Mouse (Mus musculus): ENCODE results near the gene Tbc1d4. TPM values are rescaled to one million over a fixed set of nuclear protein-coding genes. Genes with fewer than 3 reads are reported as not detected.

Gene Tbc1d4
- polyA plus RNA-seq, 1 experiment, result 25.0 TPM

DNA sequence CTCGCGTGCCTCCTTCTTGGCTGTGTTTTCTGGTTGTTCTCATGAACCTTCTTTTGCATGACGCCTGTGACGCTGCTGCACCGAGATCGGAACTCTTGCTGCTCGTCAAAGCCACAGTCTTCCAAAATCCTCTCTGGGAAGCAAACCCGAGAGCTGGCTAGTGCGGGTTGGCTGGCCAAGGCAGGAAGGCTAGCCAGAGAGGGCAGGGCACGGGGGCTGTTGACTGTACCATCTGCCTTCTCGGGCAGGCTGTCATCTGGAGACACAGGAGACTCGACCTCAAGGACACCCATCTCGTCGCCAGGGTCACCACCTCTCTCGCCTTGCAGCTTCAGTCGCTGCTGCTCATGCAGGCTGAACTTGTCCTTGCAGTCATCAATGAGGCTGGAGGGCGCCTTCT lies 101.8 kb downstream of the Tbc1d4 start:
- Histone ChIP-seq H3K4me3 (ENCODE audit: insufficient read depth, low read depth, low read length) (no peak overlapping the region), H3K4me1 (ENCODE audit: control insufficient read depth, insufficient read depth, insufficient read length, low read length) (no peaks in the 10 kb centered on the region), H3K27ac (replicated peaks; ENCODE audit: low read depth, low read length) (no peak overlapping the region)

DNA sequence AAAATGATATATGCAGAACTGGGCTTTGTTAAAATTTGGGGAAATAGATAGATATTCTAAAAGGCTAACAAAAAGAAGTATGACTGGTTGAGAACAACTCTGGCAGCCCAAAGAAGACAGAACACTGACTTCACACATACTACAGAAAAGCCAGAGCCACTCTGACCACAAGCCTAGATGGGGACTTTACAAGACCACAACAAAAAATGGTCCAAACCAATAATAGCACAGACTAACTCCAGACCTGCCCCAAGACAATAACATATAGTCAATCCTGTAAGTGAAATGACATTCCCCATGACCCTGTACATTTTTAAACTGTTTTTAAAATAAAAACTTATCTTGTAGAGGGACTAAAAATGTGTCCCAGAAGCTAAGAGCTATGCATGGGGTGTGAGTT lies 103.2 kb downstream of the Tbc1d4 start:
- Histone ChIP-seq H3K27ac (replicated peaks; ENCODE audit: low read depth, low read length) (no peak overlapping the region), H3K4me3 (ENCODE audit: insufficient read depth, low read depth, low read length) (no peak overlapping the region), H3K4me1 (ENCODE audit: control insufficient read depth, insufficient read depth, insufficient read length, low read length) (no peaks in the 10 kb centered on the region)

DNA sequence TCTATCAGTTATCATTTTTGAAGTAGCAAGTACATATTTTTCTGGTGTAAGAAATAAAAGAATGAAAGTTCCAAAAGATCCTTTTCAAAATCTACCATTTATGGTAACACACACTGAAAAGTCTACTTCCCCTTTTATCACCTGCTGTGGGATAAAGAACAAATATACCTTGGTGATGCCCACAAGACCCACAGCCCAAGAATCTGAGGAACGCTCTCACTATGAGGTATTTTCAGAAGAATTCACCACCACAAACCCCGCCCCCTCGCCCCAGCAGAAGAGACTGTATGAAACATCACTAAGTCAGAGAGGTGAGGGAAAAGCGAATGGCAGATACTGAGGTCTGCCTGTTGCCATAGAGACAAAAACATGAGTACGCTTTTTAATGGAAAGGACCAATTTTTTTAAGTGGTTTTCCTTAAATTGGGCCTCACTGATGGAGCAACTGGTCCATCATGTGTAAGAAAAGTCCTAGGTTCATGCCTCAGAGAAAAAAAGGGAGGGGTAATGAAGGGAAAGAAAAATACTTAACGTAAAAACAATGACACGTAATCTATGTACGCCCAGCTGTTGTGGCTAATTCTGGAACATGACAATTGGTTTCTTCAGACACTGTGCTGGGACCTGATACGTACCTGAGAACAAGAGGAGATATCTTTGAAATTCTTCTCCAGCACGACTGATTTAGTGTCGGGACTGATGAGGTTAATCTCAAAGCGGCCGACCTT lies 104.4 kb downstream of the Tbc1d4 start:
- no peak overlapping the region for H3K4me3 ChIP-seq (ENCODE audit: insufficient read depth, low read depth, low read length)
- H3K27ac ChIP-seq (replicated peaks; ENCODE audit: low read depth, low read length), result no peak overlapping the region
- no peaks in the 10 kb centered on the region for H3K4me1 ChIP-seq (ENCODE audit: control insufficient read depth, insufficient read depth, insufficient read length, low read length)

DNA sequence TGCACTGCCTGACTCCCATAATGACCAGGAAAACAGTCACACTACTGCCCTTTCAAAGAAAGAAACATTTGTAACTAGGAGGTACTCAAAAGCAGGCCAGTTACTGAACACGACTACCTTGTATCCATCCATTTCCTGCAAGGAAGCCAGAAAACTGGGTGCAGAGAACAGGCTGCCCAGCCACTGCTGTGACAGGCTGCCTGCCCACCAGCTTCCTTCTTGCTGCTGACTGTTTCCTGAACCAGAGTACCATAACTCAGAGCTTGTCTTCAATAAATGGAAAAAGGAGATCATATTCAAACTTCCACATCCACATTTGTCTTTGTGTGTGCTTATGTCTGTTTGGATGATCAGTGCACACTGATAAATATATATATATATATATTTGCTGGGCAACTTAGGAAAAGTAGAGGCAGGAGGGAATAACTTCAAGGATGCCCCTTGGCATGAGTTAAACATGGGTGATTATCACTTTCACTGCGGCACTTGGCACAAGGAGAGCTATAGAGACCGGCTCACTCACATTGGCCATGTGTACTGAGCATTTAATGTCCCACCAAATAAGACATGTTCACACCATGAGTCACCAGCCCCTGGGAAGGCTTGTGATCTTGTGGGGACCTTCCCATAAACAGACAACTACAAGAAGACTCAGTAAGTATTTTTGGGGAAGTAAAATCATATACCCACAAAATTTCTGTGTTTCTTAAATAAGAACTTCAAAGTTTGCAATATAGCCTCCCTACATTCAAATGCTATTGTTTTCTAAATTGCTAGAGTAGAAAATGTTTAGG lies 105.6 kb downstream of the Tbc1d4 start:
- Histone ChIP-seq H3K4me1 (ENCODE audit: control insufficient read depth, insufficient read depth, insufficient read length, low read length) (no peaks in the 10 kb centered on the region), H3K4me3 (ENCODE audit: insufficient read depth, low read depth, low read length) (no peak overlapping the region), H3K27ac (replicated peaks; ENCODE audit: low read depth, low read length) (no peak overlapping the region)

DNA sequence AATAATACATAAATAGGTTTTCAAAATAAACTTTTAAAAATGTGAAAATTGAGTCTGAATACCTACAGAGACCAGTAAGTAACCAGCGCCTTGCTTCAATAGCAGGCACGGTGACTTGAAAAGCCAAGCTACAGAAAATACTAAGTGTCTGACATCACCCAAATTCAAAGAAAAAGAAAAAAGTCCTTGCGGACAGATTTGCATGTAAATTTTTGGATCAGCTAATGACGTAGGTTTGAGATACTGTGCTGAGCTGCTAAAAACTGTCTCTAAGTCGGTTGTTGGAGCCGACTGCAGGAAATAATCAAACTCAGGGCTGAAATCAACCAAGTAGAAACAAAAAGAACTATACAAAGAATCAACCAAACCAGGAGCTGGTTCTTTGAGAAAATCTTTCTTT lies 107.1 kb downstream of the Tbc1d4 start:
- Histone ChIP-seq H3K4me1 (ENCODE audit: control insufficient read depth, insufficient read depth, insufficient read length, low read length) (no peaks in the 10 kb centered on the region), H3K4me3 (ENCODE audit: insufficient read depth, low read depth, low read length) (no peak overlapping the region), H3K27ac (replicated peaks; ENCODE audit: low read depth, low read length) (no peak overlapping the region)

DNA sequence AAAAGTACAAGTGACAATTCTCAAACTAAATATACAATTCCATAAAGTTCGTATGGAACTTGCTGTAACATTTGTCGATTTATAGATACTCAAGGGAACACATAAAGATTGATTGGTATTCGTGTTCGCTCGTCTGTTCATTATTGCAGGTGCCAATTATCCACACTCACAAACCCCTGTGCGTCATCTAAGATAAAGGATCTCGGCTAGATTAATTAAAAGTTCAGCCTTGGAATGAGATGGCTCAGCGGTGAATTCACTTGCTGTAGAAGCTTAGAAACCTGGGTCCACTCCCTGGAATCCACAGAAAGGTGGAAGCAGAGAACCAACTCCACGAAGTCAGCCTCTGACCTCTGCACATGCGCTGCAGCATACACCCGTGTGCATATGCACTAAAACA lies 107.5 kb downstream of the Tbc1d4 start:
- Histone ChIP-seq H3K4me1 (ENCODE audit: control insufficient read depth, insufficient read depth, insufficient read length, low read length) (no peaks in the 10 kb centered on the region), H3K4me3 (ENCODE audit: insufficient read depth, low read depth, low read length) (no peak overlapping the region), H3K27ac (replicated peaks; ENCODE audit: low read depth, low read length) (no peak overlapping the region)

DNA sequence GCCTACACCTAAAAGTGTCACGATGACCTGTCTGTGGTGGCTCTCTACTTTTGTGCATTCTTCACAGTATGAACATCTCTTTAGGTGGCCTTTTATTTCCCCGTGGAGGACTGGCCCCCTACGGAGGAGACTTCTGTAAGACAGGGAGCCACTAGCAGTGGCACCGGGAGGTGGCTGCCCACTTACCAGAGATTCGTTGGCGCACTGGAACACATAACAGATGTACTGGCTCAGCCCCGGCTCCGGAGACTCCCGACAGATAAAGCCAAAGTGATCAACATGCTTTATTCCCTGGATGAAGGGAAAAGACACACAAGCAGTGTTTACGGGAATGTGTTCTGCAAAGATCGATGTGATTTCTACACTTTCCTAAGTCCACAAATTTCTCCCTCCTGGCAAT lies 108.2 kb downstream of the Tbc1d4 start:
- H3K4me3 ChIP-seq (ENCODE audit: insufficient read depth, low read depth, low read length), result no peak overlapping the region
- no peak overlapping the region for H3K27ac ChIP-seq (replicated peaks; ENCODE audit: low read depth, low read length)
- no peaks in the 10 kb centered on the region for H3K4me1 ChIP-seq (ENCODE audit: control insufficient read depth, insufficient read depth, insufficient read length, low read length)

DNA sequence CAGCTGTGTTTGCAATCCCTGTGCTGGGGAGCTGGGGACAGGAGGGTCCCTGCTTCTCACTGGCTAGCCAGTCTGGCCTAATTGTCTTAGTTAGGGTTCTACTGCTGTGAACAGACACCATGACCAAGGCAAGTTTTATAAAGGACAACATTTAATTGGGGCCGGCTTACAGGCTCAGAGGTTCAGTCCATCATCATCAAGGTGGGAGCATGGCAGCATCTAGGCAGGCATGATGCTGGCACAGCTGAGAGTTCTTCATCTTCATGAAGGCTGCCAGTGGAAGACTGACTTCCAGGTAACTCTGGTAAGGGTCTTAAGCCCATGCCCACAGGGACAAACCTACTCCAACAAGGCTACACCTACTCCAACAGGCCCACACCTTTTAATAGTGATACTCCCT lies 109.2 kb downstream of the Tbc1d4 start:
- Histone ChIP-seq H3K4me1 (ENCODE audit: control insufficient read depth, insufficient read depth, insufficient read length, low read length) (no peaks in the 10 kb centered on the region), H3K4me3 (ENCODE audit: insufficient read depth, low read depth, low read length) (no peak overlapping the region), H3K27ac (replicated peaks; ENCODE audit: low read depth, low read length) (no peak overlapping the region)

DNA sequence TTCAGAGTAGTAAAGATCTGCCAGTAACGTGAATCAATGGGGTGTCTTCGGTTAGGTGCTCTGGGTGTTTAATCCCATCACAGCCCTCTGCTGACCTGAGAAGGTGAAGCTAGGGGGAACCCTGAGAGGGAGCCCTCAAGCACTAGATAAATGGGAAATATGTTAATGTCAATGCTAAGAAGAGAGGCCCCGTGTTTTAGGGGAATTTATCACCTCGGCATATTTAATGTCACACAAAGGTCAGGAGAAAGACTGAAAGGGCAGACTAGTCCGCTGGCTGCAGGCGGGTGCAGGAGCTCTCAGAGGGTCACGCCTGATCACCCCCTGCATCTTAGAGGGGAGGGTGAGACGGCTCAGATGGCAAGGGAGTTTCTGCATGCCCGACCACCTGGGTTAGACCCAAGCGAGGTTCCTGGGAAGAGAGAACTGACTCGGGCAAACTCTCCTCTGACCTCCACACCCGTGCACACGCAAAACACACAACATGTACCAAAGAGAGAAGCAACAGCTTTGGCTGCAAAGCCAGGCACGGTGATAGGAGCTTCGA lies 120.7 kb downstream of the Tbc1d4 start:
- H3K4me3 ChIP-seq (ENCODE audit: insufficient read depth, low read depth, low read length), result no peak overlapping the region
- H3K27ac ChIP-seq (replicated peaks; ENCODE audit: low read depth, low read length), result no peak overlapping the region

DNA sequence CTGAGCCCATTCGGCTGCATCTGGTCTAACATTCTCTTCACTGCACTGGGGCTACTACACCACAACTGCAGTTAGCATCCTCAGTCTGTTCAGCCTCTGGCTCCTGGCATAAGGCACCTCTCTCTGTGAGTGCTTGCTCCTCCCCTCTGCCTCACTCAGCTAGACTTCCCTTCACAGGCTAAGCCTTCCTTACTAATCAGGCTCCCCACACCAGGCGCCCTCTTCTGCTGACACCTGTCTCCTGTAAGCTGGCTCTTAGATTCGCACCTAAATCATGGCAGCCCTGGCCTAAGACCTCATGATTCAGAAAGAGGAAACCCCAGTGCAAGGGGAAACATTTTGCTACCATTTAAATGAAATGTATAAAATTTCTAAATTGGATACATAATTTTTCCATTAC lies 122.4 kb downstream of the Tbc1d4 start:
- Histone ChIP-seq H3K4me3 (ENCODE audit: insufficient read depth, low read depth, low read length) (no peak overlapping the region), H3K27ac (replicated peaks; ENCODE audit: low read depth, low read length) (no peak overlapping the region), H3K4me1 (ENCODE audit: control insufficient read depth, insufficient read depth, insufficient read length, low read length) (0 out of 2 replicates have a peak, but pooled peaks cover 3% of the 10 kb centered on the region)

More for the DNA sequence above, 120.7 kb downstream of the Tbc1d4 start:
- no peaks in the 10 kb centered on the region for H3K4me1 ChIP-seq (ENCODE audit: control insufficient read depth, insufficient read depth, insufficient read length, low read length)

DNA sequence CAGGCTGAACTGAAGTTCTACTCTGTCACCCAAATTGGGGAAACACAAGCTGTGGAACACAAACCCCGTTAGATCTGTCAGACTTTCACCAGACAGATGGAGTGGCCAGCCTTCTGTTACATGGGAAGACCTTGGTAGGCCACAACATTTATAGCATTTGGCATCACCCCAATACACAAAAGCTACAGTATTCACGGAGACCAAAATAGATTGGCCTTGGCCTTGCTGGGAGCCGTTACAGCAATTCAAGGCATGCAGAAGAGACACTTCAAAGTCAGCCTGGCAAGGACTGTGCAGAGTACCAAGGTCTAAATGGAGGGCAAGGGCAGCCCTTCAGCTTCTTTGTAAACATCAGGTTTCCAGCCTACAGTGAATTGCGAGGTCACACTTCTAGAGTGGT lies 125.8 kb downstream of the Tbc1d4 start:
- Histone ChIP-seq H3K27ac (replicated peaks; ENCODE audit: low read depth, low read length) (no peak overlapping the region; the same call in 1 of the 2 replicates), H3K4me3 (ENCODE audit: insufficient read depth, low read depth, low read length) (no peak overlapping the region)

DNA sequence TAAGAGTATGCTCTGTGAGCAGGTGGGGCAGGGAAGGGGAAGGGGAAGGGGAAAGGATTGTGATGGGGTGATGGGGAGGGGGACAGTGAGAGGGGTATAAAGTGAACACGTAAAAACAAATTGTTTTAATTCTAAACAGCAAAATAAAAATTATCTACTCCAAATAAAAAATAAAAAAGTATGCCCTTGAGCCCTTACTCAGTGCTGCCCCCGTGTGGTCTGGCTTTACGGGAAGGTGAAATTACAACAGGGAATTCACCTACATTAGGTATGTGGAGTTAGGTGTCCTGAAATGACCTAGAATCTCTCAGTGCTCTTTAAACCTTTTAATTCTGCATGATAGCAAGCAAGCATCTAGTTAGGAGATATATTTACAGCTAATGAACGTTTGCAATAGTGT lies 126.7 kb downstream of the Tbc1d4 start:
- Histone ChIP-seq H3K4me3 (ENCODE audit: insufficient read depth, low read depth, low read length) (no peak overlapping the region), H3K27ac (replicated peaks; ENCODE audit: low read depth, low read length) (no peak overlapping the region), H3K4me1 (ENCODE audit: control insufficient read depth, insufficient read depth, insufficient read length, low read length) (peaks cover 5% of the 10 kb centered on the region; the same call in 1 of the 2 replicates)

More for the DNA sequence above, 125.8 kb downstream of the Tbc1d4 start:
- H3K4me1 ChIP-seq (ENCODE audit: control insufficient read depth, insufficient read depth, insufficient read length, low read length), result 0 out of 2 replicates have a peak, but pooled peaks cover 3% of the 10 kb centered on the region

DNA sequence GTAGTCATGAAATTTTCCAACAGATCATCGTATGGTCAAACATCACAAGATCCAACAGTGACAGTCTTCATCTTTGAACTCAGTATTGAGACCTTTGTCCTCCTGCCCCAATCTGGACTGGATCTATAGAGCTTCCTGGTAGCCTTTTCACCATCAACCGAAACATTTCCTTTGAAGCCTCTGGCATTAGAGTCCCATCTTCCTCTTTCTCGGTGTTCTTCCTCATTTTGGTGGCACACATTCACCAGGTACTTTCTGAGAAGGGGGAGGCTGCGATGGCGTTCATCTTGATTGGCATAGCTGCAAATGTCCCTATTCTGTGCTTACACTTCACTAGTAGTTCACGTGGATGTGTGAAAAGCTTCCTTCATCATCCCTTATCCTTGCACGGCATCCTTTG lies 127.8 kb downstream of the Tbc1d4 start:
- Histone ChIP-seq H3K27ac (replicated peaks; ENCODE audit: low read depth, low read length) (no peak overlapping the region), H3K4me1 (ENCODE audit: control insufficient read depth, insufficient read depth, insufficient read length, low read length) (peaks cover 5% of the 10 kb centered on the region; the same call in 1 of the 2 replicates), H3K4me3 (ENCODE audit: insufficient read depth, low read depth, low read length) (no peak overlapping the region)

DNA sequence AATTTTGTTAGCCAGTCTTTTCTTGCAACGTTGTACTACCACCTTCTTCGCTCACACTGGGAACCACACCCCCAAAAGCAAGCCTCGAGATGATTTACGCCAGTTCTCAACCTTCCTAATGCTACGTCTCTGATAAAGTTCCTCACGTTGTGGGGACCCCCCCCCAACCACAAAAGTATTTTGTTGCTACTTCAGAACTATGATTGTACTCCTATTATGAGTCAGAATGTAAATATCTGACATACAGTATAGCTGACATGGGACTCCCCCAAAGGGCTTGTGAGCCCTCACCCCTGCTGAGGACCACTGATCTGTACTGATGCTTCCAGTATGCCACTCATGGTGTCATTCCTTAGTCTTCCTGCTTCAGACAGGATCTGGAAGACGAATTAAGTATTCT lies 128.4 kb downstream of the Tbc1d4 start:
- H3K27ac ChIP-seq (replicated peaks; ENCODE audit: low read depth, low read length), result no peak overlapping the region

DNA sequence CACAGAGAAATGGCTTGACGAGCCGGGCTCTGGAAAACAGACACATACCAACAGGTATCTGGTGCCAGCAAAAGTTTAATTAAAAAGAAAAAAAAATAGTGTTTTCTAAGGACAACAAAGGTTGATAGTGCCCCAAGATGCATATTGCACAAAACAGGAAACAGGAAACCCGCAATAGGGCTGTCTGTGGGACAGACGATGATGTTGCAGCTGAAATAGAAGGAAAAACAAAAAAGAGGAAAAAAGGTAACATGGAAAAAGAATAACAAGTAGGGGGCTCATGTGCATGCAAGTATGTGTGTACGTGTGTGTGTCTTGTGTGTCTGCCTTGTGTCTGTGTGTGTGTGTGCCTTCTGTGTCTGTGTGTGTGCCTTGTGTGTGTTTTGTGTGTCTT lies 131.2 kb downstream of the Tbc1d4 start:
- Histone ChIP-seq H3K4me3 (ENCODE audit: insufficient read depth, low read depth, low read length) (no peak overlapping the region), H3K27ac (replicated peaks; ENCODE audit: low read depth, low read length) (no peak overlapping the region), H3K4me1 (ENCODE audit: control insufficient read depth, insufficient read depth, insufficient read length, low read length) (peaks cover 2% of the 10 kb centered on the region; the same call in 1 of the 2 replicates)

More for the DNA sequence above, 128.4 kb downstream of the Tbc1d4 start:
- Histone ChIP-seq H3K4me1 (ENCODE audit: control insufficient read depth, insufficient read depth, insufficient read length, low read length) (peaks cover 5% of the 10 kb centered on the region; the same call in 1 of the 2 replicates), H3K4me3 (ENCODE audit: insufficient read depth, low read depth, low read length) (no peak overlapping the region)

All from brown adipose tissue, adult 24 weeks (tissue).